Mouse (Mus musculus) natural killer cell, adult 2 months (primary cell): ENCODE measurements around the gene Syngr3.
"Not testable (repeated sequence)": the region's sequence is repeated elsewhere in the genome, so short reads cannot be mapped to it uniquely, and the experiment has no call there.

ENCODE experiments used
- DNase-seq, 2 experiments: peaks; one replicate each; pipeline ENCODE4 v3.0.0; 2022; ENCODE audit warnings: low spot score in 2 of 2

The Syngr3 gene

GRCm38 (mm10) chr17:24689251-24690081, at the start of gene Syngr3:
Gene Syngr3 (minus strand): TSS chr17:24689955.
- DNase-seq = no peak

- DNase-seq = no peak
Measured at GRCm38 (mm10) chr17:24738238-24738637, 48.5 kb upstream of the Syngr3 start.

DNA sequence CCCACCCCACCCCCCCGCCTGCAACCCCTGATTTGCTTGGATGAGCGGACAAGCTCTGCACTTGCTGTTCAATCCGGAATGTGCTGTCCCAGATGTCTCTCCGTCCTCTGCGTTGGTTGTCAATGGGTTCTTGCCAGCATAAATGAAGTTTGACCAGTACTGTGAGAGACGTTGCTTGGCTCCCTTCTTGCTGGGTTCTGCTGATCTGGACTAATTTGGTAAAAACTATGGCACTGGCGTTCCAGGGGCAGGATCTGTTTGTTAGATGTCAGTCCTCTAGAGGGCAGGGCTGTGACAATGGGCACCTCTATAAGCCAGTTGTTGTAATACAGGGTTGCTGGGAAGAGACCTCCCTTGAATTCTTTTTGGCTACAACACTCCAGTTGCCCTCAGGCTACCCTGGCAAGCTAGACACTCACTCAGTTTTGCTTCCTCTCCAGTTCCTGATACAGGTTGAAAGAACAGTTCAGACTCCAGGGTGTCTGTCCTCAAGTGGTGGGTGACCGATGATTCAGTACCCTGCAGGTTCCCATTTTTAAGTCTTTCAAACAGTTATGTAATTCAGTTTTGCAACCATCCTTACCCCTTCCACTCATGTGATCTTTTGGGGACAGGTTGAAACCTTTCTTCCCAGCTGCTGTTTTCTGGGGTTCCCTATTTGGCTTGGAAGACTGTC, 47.5 kb upstream of the Syngr3 start:
- DNase-seq = no peak

DNA sequence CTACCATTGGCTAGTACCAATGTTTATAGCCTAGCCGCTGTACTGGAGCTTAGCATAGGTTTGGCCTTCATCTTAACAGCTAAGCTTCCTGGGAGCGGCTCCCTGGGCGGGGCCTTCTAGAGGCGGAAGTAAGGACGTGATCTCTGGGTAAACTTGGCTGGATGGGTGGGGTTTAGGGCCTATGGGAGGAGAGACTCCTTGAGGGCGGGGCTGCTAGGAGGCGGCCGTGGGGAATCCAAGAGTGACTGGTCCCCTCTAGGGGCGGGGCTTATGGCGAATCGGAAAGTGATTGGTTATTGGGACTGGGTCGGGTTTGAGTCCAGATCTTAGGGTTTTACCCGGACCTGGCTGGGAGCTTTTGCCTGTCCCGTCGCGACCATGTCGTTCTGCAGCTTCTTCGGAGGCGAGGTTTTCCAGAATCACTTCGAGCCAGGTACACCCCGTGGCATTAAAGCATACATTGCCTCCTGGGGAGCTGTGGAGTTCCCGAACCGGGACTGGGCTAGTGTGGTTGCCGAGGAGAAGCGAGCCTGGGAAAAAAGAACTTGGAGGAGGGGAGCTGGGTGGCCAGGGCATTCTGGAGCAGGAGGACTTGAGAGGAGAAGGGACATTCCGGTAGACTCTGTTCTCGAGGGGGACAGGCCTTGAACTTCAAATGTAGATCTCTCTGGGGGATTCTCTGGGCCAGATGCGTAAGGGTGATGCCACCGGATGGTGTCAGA, 46.7 kb upstream of the Syngr3 start, which contains the start of gene Msrb1:
Msrb1 (plus strand) TSS at position 313 of the 722 bp plus-strand sequence.
- DNase-seq = peak; percentile 92

GRCm38 (mm10) chr17:24735446-24735845, 45.7 kb upstream of the Syngr3 start:
- no peak for DNase-seq

DNA sequence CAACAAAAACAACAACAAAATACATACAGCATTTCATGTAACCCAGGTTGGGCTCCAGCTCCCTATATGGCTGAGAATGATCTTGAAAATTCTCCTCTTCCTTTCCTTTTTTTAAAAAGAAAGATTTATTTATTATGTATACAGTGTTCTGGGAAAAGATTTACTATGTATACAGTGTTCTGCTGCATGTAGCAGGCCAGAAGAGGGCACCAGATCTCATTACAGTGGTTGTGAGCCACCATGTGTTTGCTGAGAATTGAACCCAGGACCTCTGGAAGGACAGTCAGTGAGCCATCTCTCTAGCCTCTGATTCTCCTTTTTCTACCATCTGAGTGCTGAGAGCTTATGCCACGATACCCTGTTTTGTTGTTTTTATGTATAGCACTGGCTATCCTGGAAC, 44.8 kb upstream of the Syngr3 start:
- DNase-seq = no peak

- no peak for DNase-seq
Measured at GRCm38 (mm10) chr17:24733434-24734050, 43.8 kb upstream of the Syngr3 start.

- no peak for DNase-seq
Measured at GRCm38 (mm10) chr17:24732233-24732935, 42.6 kb upstream of the Syngr3 start.

DNA sequence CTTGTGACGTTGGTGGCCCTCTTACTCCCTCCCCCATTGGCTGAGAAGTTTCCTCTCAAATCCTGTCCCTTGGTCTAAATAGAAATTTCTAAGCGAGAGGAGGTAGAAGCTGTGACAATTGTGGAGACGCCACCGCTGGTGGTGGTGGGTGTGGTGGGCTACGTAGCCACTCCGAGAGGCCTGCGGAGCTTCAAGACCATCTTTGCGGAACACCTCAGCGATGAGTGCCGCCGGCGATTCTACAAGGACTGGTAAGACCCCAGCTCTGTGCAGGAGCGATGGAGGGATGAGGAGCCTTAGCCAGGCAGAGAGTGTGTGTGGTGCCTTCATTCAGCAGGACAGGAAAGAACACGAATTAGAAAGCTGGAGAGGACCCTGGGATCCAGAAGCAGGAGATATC, 41.0 kb upstream of the Syngr3 start:
- no peak for DNase-seq

DNA sequence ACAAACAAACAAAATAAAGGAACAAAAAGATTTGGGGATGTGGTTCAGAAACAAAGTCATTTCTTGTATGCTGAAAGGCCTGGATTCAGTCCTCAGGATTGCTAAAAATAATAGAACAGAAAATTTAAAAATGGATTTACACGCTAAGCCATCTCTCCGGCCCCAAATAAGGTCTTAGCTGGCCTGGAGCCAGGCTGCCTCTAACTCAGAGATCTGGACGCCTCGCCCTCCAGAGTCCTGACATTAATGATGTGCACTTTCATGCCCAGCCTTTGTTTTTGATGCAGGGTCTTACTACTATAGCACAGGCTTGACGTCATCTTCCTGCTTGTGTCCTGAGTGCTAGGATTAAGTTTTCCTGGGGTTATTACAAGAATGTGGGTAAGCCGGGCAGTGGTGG, 39.3 kb upstream of the Syngr3 start:
- DNase-seq = no peak

DNA sequence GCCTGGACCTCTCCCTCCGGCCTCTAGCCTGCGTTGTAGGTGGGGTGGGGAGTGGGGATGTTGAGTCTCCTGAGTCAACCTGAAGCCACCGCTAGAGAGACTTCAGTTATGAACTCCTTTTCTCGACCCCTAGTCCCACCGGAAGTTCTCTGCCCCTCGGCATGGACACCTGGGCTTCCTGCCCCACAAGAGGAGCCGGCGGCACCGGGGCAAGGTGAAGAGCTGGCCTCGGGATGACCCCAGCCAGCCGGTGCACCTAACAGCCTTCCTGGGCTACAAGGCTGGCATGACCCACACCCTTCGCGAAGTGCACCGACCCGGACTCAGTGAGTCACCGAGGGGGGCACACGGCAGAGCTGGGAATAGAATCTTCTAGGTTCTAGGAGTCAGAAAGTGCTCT, 38.4 kb upstream of the Syngr3 start:
- DNase-seq = no peak

GRCm38 (mm10) chr17:24727618-24728017, 37.9 kb upstream of the Syngr3 start, which contains the start of gene Rpl3l:
Gene Rpl3l (plus strand): TSS chr17:24727820.
- no peak for DNase-seq

DNA sequence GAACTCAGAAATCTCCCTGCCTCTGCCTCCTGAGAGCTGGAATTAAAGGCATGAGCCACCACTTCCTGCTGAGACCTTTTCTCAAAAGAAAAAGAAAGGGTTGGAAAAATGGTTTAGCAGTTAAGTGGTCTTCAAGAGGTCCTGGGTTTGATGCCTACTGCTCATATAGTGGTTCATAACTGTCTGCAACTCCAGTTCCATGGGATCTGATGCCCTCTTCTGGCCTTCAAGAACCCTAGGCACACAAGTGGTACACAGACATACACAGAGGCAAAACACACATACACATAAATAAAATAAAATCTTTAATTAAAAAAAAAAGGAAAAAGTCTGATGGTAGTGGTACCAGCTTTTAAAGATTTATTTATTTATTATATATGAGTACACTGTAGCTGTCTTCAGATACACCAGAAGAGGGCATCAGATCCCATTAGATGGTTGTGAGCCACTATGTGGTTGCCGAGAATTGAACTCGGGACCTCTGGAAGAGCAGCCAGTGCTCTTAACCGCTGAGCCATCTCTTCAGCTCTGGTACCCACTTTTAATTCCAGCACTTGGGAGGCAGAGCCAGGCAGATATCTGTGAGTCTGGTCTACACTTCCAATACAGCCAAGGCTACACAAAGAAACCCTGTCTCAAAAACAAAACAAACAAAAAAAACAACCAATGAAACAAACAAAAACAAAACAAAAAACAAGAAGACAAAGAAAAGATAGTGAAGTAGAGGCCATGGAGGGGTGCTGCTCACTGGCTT, 36.1 kb upstream of the Syngr3 start:
- no peak for DNase-seq

DNA sequence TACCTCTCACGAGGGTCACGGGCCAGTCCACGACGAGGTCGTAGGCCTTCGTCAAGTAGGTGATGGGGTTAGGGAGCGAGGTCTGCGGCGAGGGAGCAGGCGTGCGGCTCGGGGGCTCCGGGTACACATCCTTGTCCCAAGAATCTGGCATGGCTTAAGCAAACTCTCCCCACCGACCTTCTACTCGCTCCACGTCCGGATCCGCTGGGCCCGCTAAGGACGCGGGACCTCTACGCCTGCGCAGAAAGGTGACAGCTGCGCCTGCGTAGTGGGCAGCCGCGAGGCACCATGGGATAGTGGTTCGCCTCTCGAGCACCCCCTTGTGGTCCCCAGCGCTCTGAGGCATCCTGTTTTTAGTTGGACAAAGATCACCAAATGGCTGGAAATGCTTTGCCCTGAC, 34.4 kb upstream of the Syngr3 start, which contains the start of gene Ndufb10:
Ndufb10 (minus strand) TSS at position 295 of the 400 bp plus-strand sequence.
- DNase-seq = peak; percentile 94 to 96

- DNase-seq = no peak
Measured at GRCm38 (mm10) chr17:24723881-24724180, 34.1 kb upstream of the Syngr3 start.

DNA sequence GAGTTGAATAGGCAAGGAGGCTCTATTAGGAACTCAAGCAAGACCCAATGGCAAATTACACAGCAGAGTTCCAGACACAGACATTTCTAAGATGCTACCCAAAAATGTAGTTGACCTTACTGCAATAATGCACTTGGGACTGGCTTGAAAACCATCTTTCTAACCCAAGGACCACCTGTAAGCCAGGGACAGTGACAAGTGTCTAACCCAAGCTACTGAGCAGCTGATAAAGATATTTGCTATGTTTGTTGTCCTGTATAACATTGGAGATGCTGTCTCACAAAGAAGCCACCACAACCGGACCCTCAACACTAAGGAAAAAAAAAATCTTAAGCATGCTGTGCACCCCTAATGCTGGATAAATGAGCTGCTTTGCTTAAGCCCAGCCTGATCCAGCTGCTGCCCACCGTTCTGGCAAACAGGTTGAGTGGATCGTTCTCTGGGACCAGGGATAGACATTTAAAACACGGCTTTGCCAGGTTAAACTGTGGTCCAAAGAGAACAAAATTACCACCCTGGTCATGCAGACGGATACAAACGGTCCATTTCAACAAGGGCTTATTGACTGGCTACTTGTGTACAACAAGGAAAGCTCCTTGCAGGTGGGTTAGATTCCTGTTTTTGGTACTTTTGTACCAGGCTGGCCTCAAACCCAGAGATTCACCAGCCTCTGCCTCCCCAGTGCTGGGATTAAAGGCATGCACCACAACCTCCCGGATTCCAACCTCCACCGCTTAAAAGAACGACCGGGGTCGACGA, 33.5 kb upstream of the Syngr3 start:
- no peak for DNase-seq

GRCm38 (mm10) chr17:24722220-24722924, 32.6 kb upstream of the Syngr3 start:
- DNase-seq = no peak

GRCm38 (mm10) chr17:24721383-24721955, 31.7 kb upstream of the Syngr3 start:
- not testable (repeated sequence) for DNase-seq

DNA sequence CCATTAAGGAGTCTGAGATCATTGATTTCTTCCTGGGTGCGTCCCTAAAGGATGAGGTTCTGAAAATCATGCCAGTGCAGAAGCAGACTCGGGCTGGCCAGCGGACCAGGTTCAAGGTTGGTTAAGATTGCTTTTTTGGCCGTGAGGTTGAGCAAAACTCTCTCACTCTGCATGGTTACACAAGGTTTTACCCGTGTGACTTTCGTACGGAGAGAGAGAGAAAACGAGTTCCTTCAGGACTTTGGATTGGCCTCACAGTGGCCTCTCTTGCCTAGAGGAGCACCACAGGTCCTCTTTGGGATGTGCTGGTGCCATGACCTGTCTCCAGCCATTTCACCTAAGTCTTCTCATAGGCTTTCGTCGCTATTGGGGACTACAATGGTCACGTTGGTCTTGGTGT, 30.9 kb upstream of the Syngr3 start:
- not testable (repeated sequence) for DNase-seq
